Mouse (Mus musculus) CH12.LX (cell line): ENCODE results near the gene Tinagl1. TPM values are rescaled to one million over a fixed set of nuclear protein-coding genes. Genes with fewer than 3 reads are reported as not detected.

Source experiments
- DNase-seq: peaks from one replicate; pipeline ENCODE4 v3.0.0-alpha.2; 2013; ENCODE audit errors: extremely low read depth
- H3K27ac ChIP-seq: 2 replicates; pipeline ENCODE4 v1.5.1; 2012; ENCODE audit warnings: low read depth, mild to moderate bottlenecking, control low read depth, moderate library complexity; ENCODE audit not compliant: insufficient read depth
- H3K27me3 ChIP-seq: replicated peaks from 2 replicates; pipeline ENCODE3; 2012; ENCODE audit warnings: inconsistent platforms
- H3K36me3 ChIP-seq, 2 experiments: replicated peaks in 1 of 2; 2 replicates each; pipeline versions ENCODE3 to v1.6.1; 2012; ENCODE audit warnings: inconsistent platforms in 1 of 2, low read length in 1 of 2, mild to moderate bottlenecking in 1 of 2, mixed read lengths in 1 of 2, moderate library complexity in 1 of 2; ENCODE audit not compliant: control insufficient read depth in 1 of 2, insufficient read depth in 1 of 2
- H3K4me1 ChIP-seq, 2 experiments: 2 replicates each; pipeline ENCODE4 v1.6.1; 2012; ENCODE audit warnings: inconsistent platforms in 1 of 2, moderate library complexity in 1 of 2; ENCODE audit not compliant: insufficient read depth in 2 of 2, control insufficient read depth in 1 of 2
- H3K4me2 ChIP-seq: 2 replicates; pipeline ENCODE4 v1.6.1; 2012; ENCODE audit warnings: low read depth, mild to moderate bottlenecking, control low read depth; ENCODE audit not compliant: poor library complexity, insufficient read depth, severe bottlenecking
- H3K4me3 ChIP-seq, 3 experiments: fragments of 150-350 bp in 1 of 3; sonication (generic) in 1 of 3; replicated peaks in 1 of 3; 2 replicates each; pipeline versions ENCODE3 to v1.5.1; 2011 to 2012; ENCODE audit warnings: low read depth in 2 of 3, low read length in 2 of 3, mild to moderate bottlenecking in 2 of 3, moderate library complexity in 2 of 3, control low read depth in 1 of 3, improper control_type of control experiment in 1 of 3, inconsistent platforms in 1 of 3, mixed read lengths in 1 of 3; ENCODE audit not compliant: poor library complexity in 1 of 3
- H3K79me2 ChIP-seq: replicated peaks from 2 replicates; pipeline ENCODE4 v1.6.1; 2012; ENCODE audit warnings: mild to moderate bottlenecking, moderate library complexity; ENCODE audit not compliant: control insufficient read depth, poor library complexity, insufficient read depth, severe bottlenecking; ENCODE audit errors: extremely low read depth
- H3K9ac ChIP-seq: 2 replicates; pipeline ENCODE4 v1.6.1; 2012; ENCODE audit warnings: low read depth, mild to moderate bottlenecking, control low read depth, moderate library complexity; ENCODE audit not compliant: insufficient read depth
- H3K9me3 ChIP-seq: replicated peaks from 2 replicates; pipeline ENCODE3; 2012; ENCODE audit warnings: low read length, inconsistent platforms, mixed read lengths
- BHLHE40 ChIP-seq: IDR thresholded peaks from 2 replicates; pipeline ENCODE4 v1.6.1; 2011; ENCODE audit warnings: mild to moderate bottlenecking, low read depth, low read length, improper control_type of control experiment
- CHD1 ChIP-seq: IDR thresholded peaks from 2 replicates; pipeline ENCODE4 v1.6.1; 2012; ENCODE audit warnings: low read depth, low read length, improper control_type of control experiment, inconsistent platforms
- HCFC1 ChIP-seq: IDR thresholded peaks from 2 replicates; pipeline ENCODE4 v1.6.1; 2012; ENCODE audit warnings: low read depth, mild to moderate bottlenecking, inconsistent platforms, low read length, improper control_type of control experiment
- KAT2A ChIP-seq: IDR thresholded peaks from 2 replicates; pipeline ENCODE4 v1.6.1; 2012; ENCODE audit warnings: low read length, improper control_type of control experiment, inconsistent platforms; ENCODE audit not compliant: insufficient replicate concordance
- MAFK ChIP-seq: IDR thresholded peaks from 2 replicates; pipeline ENCODE4 v1.6.1; 2011; ENCODE audit warnings: low read length, improper control_type of control experiment; ENCODE audit not compliant: insufficient replicate concordance
- SMC3 ChIP-seq: IDR thresholded peaks from 2 replicates; pipeline ENCODE4 v1.6.1; 2011; ENCODE audit warnings: low read depth, low read length, improper control_type of control experiment
- TBP ChIP-seq: conservative IDR thresholded peaks from 2 replicates; pipeline ENCODE4 v1.6.1; 2011; ENCODE audit warnings: low read depth, low read length, improper control_type of control experiment
- TCF12 ChIP-seq: IDR thresholded peaks from 2 replicates; pipeline ENCODE4 v1.6.1; 2014; ENCODE audit warnings: low read depth, mild to moderate bottlenecking, inconsistent platforms, low read length, improper control_type of control experiment
- UBTF ChIP-seq: IDR thresholded peaks from 2 replicates; pipeline ENCODE4 v1.6.1; 2012; ENCODE audit warnings: low read depth, mild to moderate bottlenecking, inconsistent platforms, low read length, improper control_type of control experiment, moderate library complexity
- USF1 ChIP-seq: IDR thresholded peaks from 2 replicates; pipeline ENCODE4 v1.6.1; 2014; ENCODE audit warnings: low read depth, mild to moderate bottlenecking, inconsistent platforms, low read length, improper control_type of control experiment
- USF2 ChIP-seq: conservative IDR thresholded peaks from 2 replicates; pipeline ENCODE4 v1.6.1; 2011; ENCODE audit warnings: low read depth, low read length, improper control_type of control experiment
- ZC3H11A ChIP-seq: IDR thresholded peaks from 2 replicates; pipeline ENCODE4 v1.6.1; 2012; ENCODE audit warnings: low read depth, mild to moderate bottlenecking, inconsistent platforms, low read length, improper control_type of control experiment
- dilution Hi-C: fragments of 300-500 bp; cut with MboI; formaldehyde crosslinking; loops from 2 replicates; pipeline ENCODE4 v1.14.3; 2020; ENCODE audit warnings: low sequenced_read_pairs; ENCODE audit not compliant: extremely low pct_unique_long_range_greater_than_20kb, extremely low pct_ligation_motif_present
- in situ Hi-C: fragments of 300-500 bp; cut with MboI; formaldehyde crosslinking; loops from 3 replicates; pipeline ENCODE4 v1.14.3; 2019; ENCODE audit warnings: low sequenced_read_pairs, low pct_ligation_motif_present, low pct_unique_long_range_greater_than_20kb, mixed read lengths
- polyA plus RNA-seq: library from polyadenylated mRNA; unstranded; fragments of >175 nt; gene quantifications from 2 replicates; pipeline ENCODE4 v1.2.1, GENCODE M21; 2012; ENCODE audit warnings: low read depth; ENCODE audit not compliant: insufficient read length
- total RNA-seq, 2 experiments: library from RNA; depleted of rRNA; stranded (reverse); fragments of 300-350 nt in 1 of 2; fragments of >200 nt in 1 of 2; gene quantifications; 2 replicates each; pipeline ENCODE4 v1.2.3; 2012 to 2014

Gene Tinagl1
- total and polyA plus RNA-seq, 3 experiments = not detected

- peaks cover 8 to 10% of the 10 kb centered on the region in 2 experiments for H3K4me1 ChIP-seq
These were observed 4.6 kb downstream of the Tinagl1 start for GRCm38 (mm10) chr4:130170362-130170761.

GRCm38 (mm10) chr4:130169411-130169971, 5.4 kb downstream of the Tinagl1 start:
- dilution Hi-C loops = no loop called here
- Histone ChIP-seq H3K9me3 (no peaks in the 10 kb centered on the region), H3K4me1 (peaks cover 6 to 8% of the 10 kb centered on the region in 2 experiments)
- no peak for DNase-seq
- TF ChIP-seq UBTF (no peak), TCF12 (no peak), ZC3H11A (no peak), SMC3 (no peak), USF1 (no peak), HCFC1 (no peak)
- TF ChIP-seq, all 38 proteins: peak for 0
- H3K9ac ChIP-seq = no peak overlapping the region
- H3K27me3 ChIP-seq = peaks cover 93% of the 10 kb centered on the region
- no peak overlapping the region for H3K4me3 ChIP-seq
- no peak overlapping the region for H3K4me2 ChIP-seq
- no peak overlapping the region for H3K27ac ChIP-seq
- no peaks in the 10 kb centered on the region for H3K36me3 ChIP-seq
- in situ Hi-C loops = no loop called here
- H3K79me2 ChIP-seq = no peaks in the 10 kb centered on the region

More at GRCm38 (mm10) chr4:130170362-130170761, 4.6 kb downstream of the Tinagl1 start:
- Histone ChIP-seq H3K4me3 (no peak overlapping the region), H3K4me2 (no peak overlapping the region), H3K27ac (no peak overlapping the region), H3K36me3 (no peaks in the 10 kb centered on the region), H3K9me3 (no peaks in the 10 kb centered on the region), H3K27me3 (peaks cover 94% of the 10 kb centered on the region), H3K9ac (no peak overlapping the region), H3K79me2 (no peaks in the 10 kb centered on the region)
- in situ Hi-C loops = no loop called here
- no peak for DNase-seq
- dilution Hi-C loops = no loop called here
- TF ChIP-seq KAT2A (no peak), TBP (no peak), ZC3H11A (no peak), USF2 (no peak)

- TF ChIP-seq BHLHE40 (0 out of 2 replicates have a peak, but pooled peaks have one; percentile 13), CHD1 (no peak), MAFK (peak; percentile 76; the same call in 1 of the 2 replicates), TCF12 (no peak)
- Histone ChIP-seq H3K27me3 (peaks cover 93% of the 10 kb centered on the region), H3K4me3 (no peak overlapping the region), H3K9me3 (no peaks in the 10 kb centered on the region), H3K79me2 (no peaks in the 10 kb centered on the region), H3K4me2 (no peak overlapping the region), H3K9ac (no peak overlapping the region), H3K4me1 (peaks cover 6 to 8% of the 10 kb centered on the region in 2 experiments), H3K27ac (no peak overlapping the region), H3K36me3 (no peaks in the 10 kb centered on the region)
- in situ Hi-C loops = no loop called here
- dilution Hi-C loops = no loop called here
- DNase-seq = no peak
These were observed 6.4 kb downstream of the Tinagl1 start for GRCm38 (mm10) chr4:130168280-130169183.
